Mouse (Mus musculus) bone marrow, adult 2 months (tissue): ENCODE data around the gene Fam178b. TPM values are rescaled to one million over a fixed set of nuclear protein-coding genes. Genes with fewer than 3 reads are reported as not detected.

Experiments used
- H3K27ac ChIP-seq: fragments of 200-500 bp; 2 replicates; pipeline ENCODE4 v1.5.1; 2012; ENCODE audit warnings: low read depth, mild to moderate bottlenecking, control low read depth, inconsistent platforms, low read length; ENCODE audit not compliant: control insufficient read depth, poor library complexity, insufficient read depth
- H3K4me1 ChIP-seq: fragments of 200-500 bp; 2 replicates; pipeline ENCODE4 v1.6.1; 2011; ENCODE audit warnings: low read length; ENCODE audit not compliant: control insufficient read depth, insufficient read depth
- H3K4me3 ChIP-seq: fragments of 200-500 bp; replicated peaks from 2 replicates; pipeline ENCODE3; 2011; ENCODE audit warnings: mild to moderate bottlenecking, low read depth, low read length, control low read depth; ENCODE audit not compliant: control insufficient read depth
- CTCF ChIP-seq: fragments of 200-500 bp; IDR thresholded peaks from 2 replicates; pipeline ENCODE4 v1.5.1; 2011; ENCODE audit warnings: low read length, control low read depth; ENCODE audit not compliant: control insufficient read depth, insufficient read depth
- POLR2A ChIP-seq: fragments of 200-500 bp; IDR thresholded peaks from 2 replicates; pipeline ENCODE4 v1.6.1; 2011; ENCODE audit warnings: low read depth, mild to moderate bottlenecking, control low read depth, low read length, borderline replicate concordance; ENCODE audit not compliant: control insufficient read depth
- WGBS: fragments of 180-500 bp; shearing (Covaris S2); methylation state at CpG from one replicate; pipeline ENCODE4 v1.1.7; 2018; 5-methylcytosine and 5-hydroxymethylcytosine counted together
- polyA plus RNA-seq: library from polyadenylated mRNA; stranded (reverse); fragments of >200 nt; gene quantifications from 2 replicates; pipeline ENCODE4 v1.2.4, GENCODE M21; 2011; ENCODE audit warnings: low replicate concordance; ENCODE audit not compliant: missing spikeins, insufficient read depth, insufficient read length

Fam178b gene
- polyA plus RNA-seq, 1 experiment, result not detected

DNA sequence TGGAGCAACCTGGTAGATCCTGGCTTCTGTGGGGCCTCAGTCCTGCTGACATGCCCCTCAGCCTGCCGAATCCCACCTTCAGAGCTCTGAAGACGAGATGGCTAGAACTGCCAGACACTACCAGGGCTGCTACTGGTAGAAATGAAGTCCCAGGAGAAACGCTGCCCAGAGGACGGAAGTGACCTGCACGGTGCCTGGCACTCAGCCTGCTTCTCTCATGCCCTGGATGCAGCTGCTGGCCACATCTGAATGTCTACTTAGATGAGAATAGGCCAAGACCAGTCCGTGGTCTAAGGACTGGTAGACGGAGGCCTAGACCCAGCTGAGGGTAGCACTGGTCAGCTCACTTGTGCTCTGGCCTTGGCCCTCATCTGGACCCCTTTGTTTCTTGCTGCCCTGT lies 152.0 kb downstream of the Fam178b start:
- WGBS, result 86% methylated on average over 7 of the region's 7 CpGs
- no peak overlapping the region for H3K4me3 ChIP-seq
- no peak overlapping the region for H3K27ac ChIP-seq
- no peaks in the 10 kb centered on the region for H3K4me1 ChIP-seq
- TF ChIP-seq POLR2A (no peak), CTCF (no peak)

DNA sequence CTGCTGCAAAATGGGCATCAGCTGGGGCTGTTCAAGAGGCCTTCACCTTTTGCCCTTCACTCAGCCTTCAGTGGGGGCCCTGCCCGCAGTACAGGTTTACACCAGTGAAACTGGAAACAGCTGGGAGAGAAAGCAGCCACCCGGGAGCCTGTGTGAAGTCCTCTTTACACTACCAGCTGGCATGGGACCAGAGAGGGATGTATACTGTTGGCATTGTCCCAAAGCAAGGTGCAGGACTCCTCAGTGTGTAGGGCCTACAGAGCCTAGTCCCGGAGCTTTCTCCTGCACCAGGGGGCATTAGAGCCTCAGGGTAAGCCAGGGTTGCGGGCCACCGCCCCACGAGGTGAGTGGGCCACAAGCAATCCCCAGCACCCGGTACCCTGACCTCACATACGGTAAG lies 152.5 kb downstream of the Fam178b start:
- WGBS, result 83% methylated on average over 8 of the region's 8 CpGs
- no peak overlapping the region for H3K27ac ChIP-seq
- H3K4me3 ChIP-seq, result no peak overlapping the region
- H3K4me1 ChIP-seq, result no peaks in the 10 kb centered on the region
- TF ChIP-seq POLR2A (no peak), CTCF (no peak)

DNA sequence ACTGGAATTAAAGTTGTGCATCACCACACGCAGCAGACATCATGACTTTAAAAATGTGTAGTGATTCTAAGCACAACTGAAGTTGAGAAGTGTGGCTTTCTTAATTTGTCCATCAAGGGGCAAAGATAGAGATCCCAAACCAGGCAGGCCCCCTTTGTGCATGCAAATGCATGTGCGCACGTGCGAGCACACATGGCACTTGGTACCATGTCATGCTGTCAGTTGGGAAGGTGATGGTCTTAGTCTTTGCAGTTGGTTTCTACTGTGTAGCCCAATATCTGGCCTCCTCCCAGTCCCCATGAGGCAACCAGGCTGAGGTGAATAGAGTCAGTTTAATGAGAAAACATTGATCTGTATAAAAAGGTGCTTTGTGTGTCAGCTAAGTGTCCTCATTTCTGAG lies 153.1 kb downstream of the Fam178b start:
- Histone ChIP-seq H3K4me1 (no peaks in the 10 kb centered on the region), H3K27ac (no peak overlapping the region), H3K4me3 (no peak overlapping the region)
- WGBS, result 88% methylated on average over 4 of the region's 4 CpGs
- TF ChIP-seq POLR2A (no peak), CTCF (no peak)

DNA sequence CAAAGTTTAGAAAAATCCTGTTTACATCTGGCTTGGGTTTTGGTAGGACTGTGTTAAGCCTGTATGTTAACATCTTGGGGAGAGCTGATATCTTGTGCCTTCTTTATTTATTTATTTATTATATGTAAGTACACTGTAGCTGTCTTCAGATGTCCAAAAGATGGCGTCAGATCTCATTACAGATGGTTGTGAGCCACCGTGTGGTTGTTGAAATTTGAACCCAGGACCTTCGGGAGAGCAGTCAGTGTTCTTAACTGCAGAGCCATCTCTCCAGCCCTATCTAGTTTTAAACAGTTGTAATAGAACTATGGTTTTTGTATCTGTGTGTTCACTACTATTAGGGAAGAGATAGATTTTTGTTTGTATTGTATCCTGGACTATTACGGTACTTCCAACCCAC lies 153.7 kb downstream of the Fam178b start:
- H3K27ac ChIP-seq, result no peak overlapping the region
- H3K4me1 ChIP-seq, result no peaks in the 10 kb centered on the region
- whole genome bisulfite sequencing, result 86% methylated on average over 4 of the region's 4 CpGs
- no peak overlapping the region for H3K4me3 ChIP-seq
- no peak for TF ChIP-seq CTCF

DNA sequence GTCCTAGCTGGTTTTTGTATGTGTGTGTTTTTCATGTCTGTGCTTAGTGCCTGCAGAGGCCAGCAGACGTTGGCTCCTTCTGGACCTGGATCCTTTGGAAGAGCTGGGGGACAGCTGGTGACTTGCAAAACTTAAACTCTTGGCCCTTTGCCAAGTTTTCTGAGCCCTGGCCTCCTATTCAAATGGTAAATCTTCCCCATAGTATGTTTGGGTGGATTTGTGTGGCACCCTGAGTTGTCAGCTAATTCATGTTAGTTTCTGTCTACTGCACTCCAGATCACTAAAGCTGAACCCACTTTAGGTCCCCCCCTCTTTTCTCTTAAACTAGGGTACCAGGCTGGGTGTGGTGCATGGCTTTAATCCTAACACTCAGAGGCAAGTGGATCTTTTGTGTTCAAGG lies 154.6 kb downstream of the Fam178b start:
- Histone ChIP-seq H3K27ac (no peak overlapping the region), H3K4me1 (no peaks in the 10 kb centered on the region), H3K4me3 (no peak overlapping the region)
- WGBS, result 28% methylated on average over 1 of the region's 1 CpGs
- TF ChIP-seq POLR2A (no peak), CTCF (no peak)

DNA sequence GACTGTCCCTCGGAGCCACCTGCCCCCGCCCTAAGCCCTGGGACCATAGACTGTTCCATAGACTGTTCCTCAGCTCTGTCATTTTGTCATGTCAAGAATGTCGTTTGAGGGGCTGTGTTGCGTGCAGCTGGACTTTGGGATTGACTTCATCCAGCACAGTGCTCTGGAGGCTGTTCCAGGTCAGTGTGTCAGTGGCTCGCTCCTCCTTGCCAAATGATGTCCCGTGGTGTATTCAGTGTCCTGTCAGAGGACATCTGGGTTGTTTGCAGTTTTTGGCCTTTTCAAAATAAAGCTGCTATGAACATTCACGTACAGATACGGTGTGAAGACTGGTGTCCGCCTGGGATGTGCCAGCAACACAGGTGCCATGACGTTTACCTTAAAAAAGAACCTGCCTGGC lies 156.1 kb downstream of the Fam178b start:
- TF ChIP-seq CTCF (no peak), POLR2A (no peak)
- H3K27ac ChIP-seq, result no peak overlapping the region
- 88% methylated on average over 10 of the region's 10 CpGs for WGBS
- H3K4me3 ChIP-seq, result no peak overlapping the region
- no peaks in the 10 kb centered on the region for H3K4me1 ChIP-seq

DNA sequence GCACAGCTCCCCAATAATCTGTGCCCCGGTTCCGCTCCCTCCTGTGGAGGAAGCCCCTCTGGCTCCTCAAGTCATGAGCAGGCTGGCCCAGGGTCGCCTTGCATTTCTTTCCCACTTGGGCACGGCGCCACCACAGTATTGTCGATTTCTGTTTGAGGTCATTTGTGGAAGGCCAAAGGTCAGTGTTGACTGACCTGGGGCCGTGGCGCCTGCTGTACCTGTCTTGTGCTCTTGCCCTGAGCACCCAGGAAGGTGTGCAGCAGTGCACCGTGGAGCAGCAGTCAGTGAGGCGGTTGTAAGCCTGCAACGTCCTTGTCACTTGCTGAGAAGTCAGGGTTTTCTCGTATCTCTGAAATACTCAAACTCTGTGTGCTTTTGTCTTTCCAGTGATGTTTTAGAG lies 157.2 kb downstream of the Fam178b start:
- H3K4me1 ChIP-seq, result no peaks in the 10 kb centered on the region
- TF ChIP-seq CTCF, result no peak
- no peak for TF ChIP-seq POLR2A
- H3K4me3 ChIP-seq, result no peak overlapping the region
- no peak overlapping the region for H3K27ac ChIP-seq
- WGBS, result 90% methylated on average over 12 of the region's 12 CpGs

DNA sequence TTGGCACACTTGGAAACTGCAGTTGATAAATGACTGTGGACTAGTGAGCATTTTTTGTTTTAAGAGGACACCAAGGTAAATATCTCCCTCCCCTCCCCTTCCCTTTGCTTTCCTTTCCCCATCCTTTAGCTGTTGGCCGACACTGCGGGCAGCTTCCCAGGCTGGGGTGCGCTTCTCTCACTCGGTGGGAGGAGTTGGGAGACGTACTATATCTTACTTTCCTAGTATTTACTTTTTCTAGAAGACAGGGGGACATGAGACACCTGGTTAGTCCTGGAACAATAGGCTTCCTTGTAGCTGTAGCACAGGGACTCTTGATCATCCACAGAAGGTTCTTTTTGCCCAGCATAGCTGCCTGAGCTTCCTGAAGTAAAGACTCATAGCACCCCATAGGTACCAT lies 158.9 kb downstream of the Fam178b start:
- TF ChIP-seq POLR2A, result no peak
- no peak for TF ChIP-seq CTCF
- H3K4me1 ChIP-seq, result no peaks in the 10 kb centered on the region
- 92% methylated on average over 5 of the region's 5 CpGs for WGBS
- H3K27ac ChIP-seq, result no peak overlapping the region
- no peak overlapping the region for H3K4me3 ChIP-seq

DNA sequence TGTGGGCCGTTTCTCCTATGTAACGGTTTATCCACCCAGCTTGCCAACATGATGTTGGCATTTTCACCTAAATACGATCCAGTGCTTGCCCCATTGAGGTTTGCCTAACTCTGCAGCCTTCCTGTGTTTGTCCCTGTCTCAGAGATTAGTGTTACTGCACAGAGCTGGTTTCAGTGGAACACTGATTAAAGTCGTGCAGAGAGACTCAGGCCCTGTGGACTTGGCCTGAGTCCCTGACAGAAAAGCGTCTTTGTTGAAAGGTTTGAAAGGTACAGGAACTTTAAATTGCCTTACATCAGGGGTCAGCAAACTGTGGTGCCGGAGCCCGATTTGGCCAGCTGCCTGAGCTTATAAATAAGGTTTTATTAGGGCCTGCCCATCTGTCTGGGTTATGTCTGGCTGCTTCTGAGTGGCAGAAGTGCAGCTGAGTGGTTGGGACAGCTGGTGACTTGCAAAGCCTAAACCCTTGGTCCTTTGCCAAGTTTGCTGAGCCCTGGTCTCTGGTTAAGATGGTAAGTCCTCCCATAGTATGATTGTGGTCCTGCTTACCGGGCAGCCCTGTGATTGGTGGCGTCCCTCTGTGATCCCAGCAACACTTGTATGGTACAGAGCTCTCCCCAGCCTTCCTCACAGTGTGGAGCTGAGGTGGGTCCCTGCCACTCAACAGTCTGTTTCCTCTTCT lies 159.5 kb downstream of the Fam178b start:
- TF ChIP-seq POLR2A, result no peak
- no peak for TF ChIP-seq CTCF
- Histone ChIP-seq H3K4me3 (no peak overlapping the region), H3K27ac (no peak overlapping the region), H3K4me1 (no peaks in the 10 kb centered on the region)
- WGBS, result 85% methylated on average over 9 of the region's 9 CpGs
